Mouse (Mus musculus): ENCODE results near the gene Znhit2.

Znhit2 gene

DNA sequence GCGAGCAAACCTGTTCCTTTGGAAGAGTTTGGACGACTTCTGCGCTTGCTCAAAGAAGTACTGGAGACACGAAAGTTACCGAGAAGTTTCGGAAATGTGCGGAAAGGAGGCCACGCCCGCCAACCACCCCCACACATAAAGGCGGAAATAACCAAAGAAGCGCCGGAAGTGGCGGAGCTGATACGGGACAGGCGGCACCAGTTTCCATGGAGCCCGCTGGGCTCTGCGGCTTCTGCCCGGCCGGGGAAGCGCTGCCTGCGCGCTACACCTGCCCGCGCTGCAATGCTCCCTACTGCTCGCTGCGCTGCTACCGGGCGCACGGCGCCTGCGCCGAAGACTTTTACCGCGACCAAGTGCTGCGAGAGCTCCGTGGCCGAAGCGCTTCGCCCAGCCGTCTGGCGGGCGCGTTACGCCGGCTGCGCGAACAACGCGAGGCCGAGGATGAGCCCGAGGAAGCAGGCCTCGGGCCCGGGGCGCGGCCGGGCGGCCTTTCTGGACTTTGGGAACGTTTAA lies at the start of gene Znhit2:
Znhit2 (plus strand) TSS at position 172 of the 513 bp plus-strand sequence.
- in situ Hi-C loops (cut with MboI; ENCODE audit: low pct_unique_long_range_greater_than_20kb in 1 of 2, low sequenced_read_pairs in 2 of 2, unreplicated experiment in 1 of 2) = no loop called here

DNA sequence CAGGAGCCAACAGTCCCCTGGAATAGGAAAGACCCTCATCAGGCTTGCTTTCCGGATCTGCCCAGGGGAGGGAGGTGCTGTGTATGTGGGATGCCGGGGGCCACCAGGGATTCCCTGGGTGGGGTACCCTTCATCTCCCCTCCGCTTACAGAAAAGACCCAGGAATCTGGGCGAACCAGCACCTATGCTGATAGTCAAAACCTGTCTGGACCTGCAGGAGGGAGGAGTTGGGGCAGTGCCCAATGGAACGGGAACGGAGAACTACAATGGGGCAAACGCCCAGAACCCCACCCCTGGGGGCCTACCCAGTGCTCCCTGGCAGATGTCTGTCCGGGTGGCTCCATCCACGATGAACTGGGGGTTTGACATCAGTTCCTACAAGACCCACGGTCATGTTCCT lies 47.3 kb upstream of the Znhit2 start:
- in situ Hi-C loops (cut with MboI; ENCODE audit: low pct_unique_long_range_greater_than_20kb in 1 of 2, low sequenced_read_pairs in 2 of 2, unreplicated experiment in 1 of 2) = loop anchor here in 1 of 2 experiments (10.0 kb wide), 1 partner anchor 111 kb away; the partner anchor contains the start of gene Snx15

DNA sequence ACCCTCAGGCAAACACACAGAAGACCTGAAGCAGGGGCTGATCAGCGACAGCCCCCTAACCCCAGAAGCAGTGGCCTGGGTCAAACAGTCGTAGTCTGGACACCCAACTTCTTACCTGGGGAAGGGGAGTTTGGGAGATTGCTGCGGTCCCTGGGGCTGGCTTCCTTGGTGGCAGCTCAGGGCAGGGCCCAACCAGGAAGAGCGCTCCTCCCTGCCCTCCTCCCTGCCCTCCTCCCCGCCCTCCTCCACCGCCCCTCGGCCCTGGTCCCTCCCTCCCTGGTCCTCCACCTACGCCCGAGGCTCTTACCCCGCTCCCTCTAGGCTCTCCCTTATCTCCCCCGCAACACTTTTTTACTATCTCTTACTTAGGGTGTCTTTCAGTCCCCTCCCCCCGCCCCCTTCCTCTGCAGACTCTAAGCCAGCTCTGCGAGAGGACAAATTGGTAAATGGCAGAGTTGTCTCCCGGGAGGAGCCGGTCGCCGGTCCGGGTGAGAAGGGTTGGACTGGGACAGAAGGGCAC lies 45.9 kb upstream of the Znhit2 start:
- in situ Hi-C loops (cut with MboI; ENCODE audit: low pct_unique_long_range_greater_than_20kb in 1 of 2, low sequenced_read_pairs in 2 of 2, unreplicated experiment in 1 of 2) = loop anchor here (5.0 to 10.0 kb wide), 2 partner anchors 53 to 110 kb away; partner anchors contain the start of genes Pola2 (in 1 of the 2) and Snx15 (in 1 of the 2)

DNA sequence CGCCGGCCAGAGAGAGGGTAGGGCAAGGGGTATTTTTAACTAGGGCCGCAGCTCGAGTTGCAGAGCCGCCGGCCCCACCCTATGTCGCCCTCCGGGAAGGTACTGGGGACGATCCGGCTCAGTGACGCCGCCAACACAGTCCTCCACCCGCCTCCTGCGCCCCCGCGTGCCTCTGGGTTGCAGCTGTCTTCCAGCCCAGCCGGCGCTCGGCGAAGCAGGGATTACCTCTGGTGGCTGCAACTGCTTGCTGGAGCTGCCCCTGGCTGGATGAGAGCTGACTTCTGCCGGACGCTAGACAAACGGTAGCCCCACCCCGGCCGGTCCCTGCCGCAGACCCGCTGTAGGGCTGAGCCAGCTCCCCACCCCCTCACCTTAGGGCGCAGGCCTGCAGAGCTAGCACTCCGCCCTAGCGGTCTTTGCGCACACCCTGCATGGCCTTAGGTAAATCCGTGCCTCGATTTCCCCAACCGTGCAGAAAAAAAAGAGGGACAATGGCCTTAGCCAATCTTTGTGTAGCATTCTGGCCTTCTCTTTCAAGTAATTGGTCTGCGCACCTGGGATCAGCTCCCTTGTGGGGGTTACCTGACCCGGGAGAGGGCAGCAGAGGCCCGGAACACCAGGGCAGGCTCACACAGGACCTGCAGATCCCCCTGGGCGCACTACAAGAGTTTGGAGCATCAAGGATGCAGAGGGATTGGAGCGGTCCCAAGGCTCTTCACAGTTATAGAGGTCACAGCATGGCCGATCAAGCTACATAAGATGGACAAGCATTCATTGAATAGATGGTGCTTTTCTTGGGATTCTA lies 45.3 kb upstream of the Znhit2 start, which contains the start of gene Capn1:
Capn1 (minus strand) TSS at position 387 of the 805 bp plus-strand sequence.
- in situ Hi-C loops (cut with MboI; ENCODE audit: low pct_unique_long_range_greater_than_20kb in 1 of 2, low sequenced_read_pairs in 2 of 2, unreplicated experiment in 1 of 2) = loop anchor here (5.0 to 10.0 kb wide), 2 partner anchors 53 to 109 kb away; partner anchors contain the start of genes Pola2 (in 1 of the 2) and Snx15 (in 1 of the 2)

DNA sequence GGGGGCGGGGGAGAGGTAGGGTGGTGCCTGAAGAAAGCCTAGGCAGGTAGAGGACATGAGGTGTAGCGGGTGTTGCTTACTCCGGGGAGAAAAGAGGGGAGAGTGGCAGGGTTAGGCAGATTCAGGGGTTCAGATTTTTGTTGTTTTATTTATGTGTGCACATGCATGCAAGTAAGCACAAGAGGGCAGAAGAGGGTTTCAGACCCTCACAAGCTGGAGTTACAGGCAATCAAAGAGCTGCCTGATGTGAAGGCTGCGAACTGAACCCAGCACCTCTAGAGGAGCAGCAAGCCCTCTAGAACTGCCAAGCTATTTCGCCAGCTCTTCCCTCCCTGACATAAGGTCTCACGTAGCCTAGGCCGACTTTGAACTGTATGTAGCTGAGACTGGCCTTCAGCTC lies 44.5 kb upstream of the Znhit2 start:
- in situ Hi-C loops (cut with MboI; ENCODE audit: low pct_unique_long_range_greater_than_20kb in 1 of 2, low sequenced_read_pairs in 2 of 2, unreplicated experiment in 1 of 2) = loop anchor here (5.0 to 10.0 kb wide), 2 partner anchors 54 to 108 kb away; partner anchors contain the start of genes Pola2 (in 1 of the 2) and Snx15 (in 1 of the 2)

DNA sequence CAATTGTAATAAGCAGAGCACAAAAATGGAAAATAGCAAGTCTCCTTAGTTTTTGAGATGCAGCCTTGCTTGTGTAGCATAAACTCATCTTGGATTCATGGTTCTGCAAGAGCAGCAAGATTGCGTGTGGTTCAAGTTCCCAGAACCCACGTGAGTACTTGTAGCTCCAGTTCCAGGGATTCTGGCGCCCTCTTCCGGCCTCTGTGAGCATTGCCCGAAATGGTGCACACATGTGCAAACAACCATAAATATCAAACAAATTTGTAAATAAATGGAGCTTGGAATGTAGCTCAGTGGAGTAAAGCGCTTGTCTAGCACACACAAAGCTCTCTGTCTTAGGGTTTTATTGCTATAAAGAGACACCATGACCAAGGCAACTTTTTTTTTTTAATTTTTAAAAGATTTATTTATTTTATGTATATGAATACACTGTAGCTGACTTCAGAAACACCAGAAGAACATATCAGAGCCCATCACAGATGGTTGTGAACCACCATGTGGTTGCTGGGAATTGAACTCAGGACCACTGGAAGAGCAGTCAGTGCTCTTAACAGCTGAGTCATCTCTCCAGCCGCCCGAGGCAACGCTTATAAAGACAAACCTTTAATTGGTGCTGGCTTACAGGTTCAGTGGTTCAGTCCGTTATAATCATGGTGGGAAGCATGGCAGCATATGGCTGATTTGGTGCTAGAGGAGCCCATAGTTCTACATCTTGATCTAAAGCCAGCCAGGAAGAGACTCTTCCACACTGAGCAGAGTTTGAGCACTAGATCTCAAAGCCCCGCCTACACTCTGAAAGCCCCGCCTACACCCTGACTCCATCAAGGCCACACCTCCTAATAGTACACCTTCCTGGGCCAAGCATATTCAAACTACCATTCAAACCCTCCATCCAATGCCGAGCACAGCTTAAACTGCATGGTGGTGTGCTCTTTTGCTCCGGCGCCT lies 42.6 kb upstream of the Znhit2 start:
- in situ Hi-C loops (cut with MboI; ENCODE audit: low pct_unique_long_range_greater_than_20kb in 1 of 2, low sequenced_read_pairs in 2 of 2, unreplicated experiment in 1 of 2) = loop anchor here (5.0 to 10.0 kb wide), 2 partner anchors 56 to 106 kb away; partner anchors contain the start of genes Pola2 (in 1 of the 2) and Snx15 (in 1 of the 2)

DNA sequence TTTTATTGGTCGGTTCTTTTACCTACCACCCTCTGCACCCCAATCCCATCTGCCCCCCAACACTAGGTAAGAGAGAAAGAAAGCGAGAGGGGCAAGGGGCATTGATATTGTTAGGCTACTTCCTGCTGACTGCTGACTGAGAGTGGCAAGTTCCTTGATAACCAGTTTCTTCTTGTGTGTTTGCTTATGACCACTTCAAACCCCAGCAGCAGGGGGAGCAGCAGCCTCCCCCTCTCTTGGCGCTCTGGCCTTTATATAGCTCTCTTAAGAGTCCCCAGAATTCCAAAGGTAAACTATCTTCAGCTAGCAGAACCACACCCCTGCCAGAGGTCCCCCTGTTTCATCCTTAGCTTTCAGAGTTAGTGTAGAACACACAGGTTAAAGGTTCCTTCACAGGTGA lies 40.7 kb upstream of the Znhit2 start:
- in situ Hi-C loops (cut with MboI; ENCODE audit: low pct_unique_long_range_greater_than_20kb in 1 of 2, low sequenced_read_pairs in 2 of 2, unreplicated experiment in 1 of 2) = no loop called here

DNA sequence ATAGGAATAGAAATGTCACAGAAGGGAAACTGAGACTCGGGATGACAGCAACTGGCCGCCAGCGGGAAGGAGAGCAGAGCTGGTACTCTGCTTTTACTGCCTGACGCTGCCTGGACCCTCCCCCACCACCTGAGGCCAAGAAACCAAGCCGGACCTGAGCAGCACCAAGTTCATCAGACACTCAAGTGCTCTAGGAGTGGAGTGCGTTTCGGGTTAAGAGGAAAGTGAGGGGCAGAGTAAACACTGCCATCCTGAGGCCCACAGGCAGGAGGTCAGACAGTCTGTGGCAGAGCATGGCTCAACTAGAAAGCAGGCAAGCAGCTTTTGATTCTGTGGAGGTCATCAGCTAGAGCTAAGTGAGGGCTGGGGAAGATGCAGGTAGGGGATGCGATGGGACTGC lies 37.9 kb upstream of the Znhit2 start:
- in situ Hi-C loops (cut with MboI; ENCODE audit: low pct_unique_long_range_greater_than_20kb in 1 of 2, low sequenced_read_pairs in 2 of 2, unreplicated experiment in 1 of 2) = no loop called here

DNA sequence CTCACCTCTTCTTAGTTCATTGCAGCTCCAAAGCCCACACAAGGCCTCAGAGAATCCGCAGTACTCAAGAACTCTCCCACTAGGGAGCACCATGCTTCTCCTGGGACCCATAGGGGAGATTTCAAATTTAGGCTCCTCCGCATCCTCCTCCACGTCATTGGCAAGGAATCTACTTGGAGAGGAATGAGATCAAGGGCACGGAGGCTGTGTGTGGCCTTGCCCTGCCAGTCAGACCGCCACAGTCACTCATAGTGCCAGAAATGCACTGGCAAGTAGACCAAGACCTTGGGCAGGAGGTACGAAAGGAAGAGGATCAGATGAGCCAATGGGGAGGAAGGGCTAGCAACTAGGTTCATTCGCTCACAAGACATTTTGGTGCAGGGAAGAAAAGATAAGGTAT lies 37.1 kb upstream of the Znhit2 start:
- in situ Hi-C loops (cut with MboI; ENCODE audit: low pct_unique_long_range_greater_than_20kb in 1 of 2, low sequenced_read_pairs in 2 of 2, unreplicated experiment in 1 of 2) = no loop called here

DNA sequence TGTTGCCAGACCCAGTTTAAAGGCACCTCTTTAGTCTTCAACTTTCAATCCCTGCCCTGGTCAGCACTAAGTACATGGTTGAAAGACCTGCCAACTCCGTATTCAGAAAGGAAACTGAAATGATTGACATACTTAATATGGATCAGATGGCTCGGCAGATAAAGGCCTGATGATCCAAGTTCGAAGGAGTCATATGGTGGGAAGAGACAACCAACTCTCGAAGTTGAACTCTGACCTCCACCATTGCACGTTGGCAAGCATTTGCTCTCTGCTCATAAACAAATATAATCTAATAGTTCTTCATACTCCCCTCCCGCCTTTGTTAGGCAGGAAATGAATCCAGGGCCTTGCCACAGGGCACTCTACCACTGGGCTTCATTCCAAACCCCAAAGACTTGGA lies 32.0 kb upstream of the Znhit2 start:
- in situ Hi-C loops (cut with MboI; ENCODE audit: low pct_unique_long_range_greater_than_20kb in 1 of 2, low sequenced_read_pairs in 2 of 2, unreplicated experiment in 1 of 2) = no loop called here

DNA sequence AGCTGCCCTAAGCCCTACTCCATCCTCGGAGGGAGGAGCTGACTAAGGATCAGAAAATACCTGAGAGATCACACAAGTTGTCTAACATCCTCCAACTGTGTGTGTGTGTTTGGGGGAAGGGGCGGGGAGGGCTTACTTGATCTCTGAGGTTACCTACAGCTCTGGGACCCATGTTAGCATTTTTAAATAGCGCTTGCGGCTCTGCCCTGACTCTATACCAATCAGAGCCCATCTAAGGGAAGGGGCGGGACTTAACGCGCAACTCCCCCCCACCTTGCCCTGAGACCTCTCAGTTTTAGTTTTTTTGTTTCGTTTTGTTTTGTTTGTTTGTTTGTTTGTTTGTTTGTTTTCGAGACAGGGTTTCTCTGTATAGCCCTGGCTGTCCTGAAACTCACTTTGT lies 31.6 kb upstream of the Znhit2 start:
- in situ Hi-C loops (cut with MboI; ENCODE audit: low pct_unique_long_range_greater_than_20kb in 1 of 2, low sequenced_read_pairs in 2 of 2, unreplicated experiment in 1 of 2) = no loop called here

DNA sequence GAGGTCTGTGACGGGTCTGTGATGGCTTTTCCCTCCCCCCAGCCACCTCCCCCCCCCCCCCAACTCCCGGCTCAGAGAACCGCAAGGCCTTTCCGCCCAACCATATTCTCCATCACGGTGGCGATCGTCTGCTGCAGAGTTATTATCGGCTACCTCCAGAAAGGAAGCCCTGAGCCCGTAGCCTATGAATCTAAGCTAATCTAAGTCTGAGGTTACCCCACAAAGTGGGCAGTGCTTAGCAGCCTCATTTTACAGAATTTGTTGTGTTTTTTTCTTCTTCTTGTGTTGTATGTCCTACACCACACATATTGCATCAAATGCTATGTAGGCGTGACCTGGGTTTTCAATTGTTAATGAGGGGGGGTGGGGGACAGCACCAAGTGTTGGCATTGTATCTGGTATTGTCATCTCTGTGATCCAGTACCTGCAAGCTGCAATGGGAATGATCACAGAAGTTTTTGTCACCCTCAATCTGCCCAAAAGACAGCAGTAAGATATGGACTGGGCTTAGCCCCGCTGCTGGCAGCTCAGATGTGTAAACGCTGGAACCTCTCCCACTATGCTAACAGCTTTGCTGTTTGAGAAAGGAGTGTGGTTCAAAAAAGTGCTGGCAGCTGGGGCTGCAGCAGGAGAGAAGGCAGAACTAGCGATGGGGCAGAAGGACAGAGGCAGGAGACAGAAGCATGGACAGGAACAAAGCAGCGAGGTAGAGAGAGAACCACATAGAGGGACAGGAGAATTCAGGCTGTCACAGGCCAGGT lies 30.3 kb upstream of the Znhit2 start:
- in situ Hi-C loops (cut with MboI; ENCODE audit: low pct_unique_long_range_greater_than_20kb in 1 of 2, low sequenced_read_pairs in 2 of 2, unreplicated experiment in 1 of 2) = no loop called here

DNA sequence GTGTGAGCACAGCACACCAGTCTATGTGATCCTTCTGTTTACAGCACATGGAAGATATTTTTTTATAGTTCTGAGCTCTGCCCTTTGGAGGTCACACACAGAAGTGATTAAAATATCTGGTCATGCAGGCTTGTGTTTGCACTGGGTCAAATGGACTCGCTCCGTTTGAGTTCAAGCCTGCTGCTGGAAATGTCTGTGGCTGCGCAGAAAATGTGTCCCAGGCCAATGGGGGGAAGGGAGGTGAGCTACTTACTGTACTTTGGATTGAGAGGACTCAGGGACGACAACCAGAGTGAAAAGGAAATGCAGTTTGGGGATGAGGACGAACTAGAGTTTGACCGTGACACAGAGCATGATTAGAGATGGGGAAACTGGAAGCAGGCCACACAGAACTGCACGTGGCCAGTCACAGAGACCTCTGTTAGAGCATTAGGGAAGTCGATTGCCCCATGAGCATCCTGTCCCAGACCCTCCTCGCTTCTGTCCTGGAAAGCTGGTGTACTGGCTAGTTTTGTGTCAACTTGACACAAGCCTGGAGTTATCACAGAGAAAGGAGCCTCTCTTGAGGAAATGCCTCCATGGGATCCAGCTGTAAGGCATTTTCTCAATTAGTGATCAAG lies 24.9 kb upstream of the Znhit2 start:
- in situ Hi-C loops (cut with MboI; ENCODE audit: low pct_unique_long_range_greater_than_20kb in 1 of 2, low sequenced_read_pairs in 2 of 2, unreplicated experiment in 1 of 2) = loop anchor here in 1 of 2 experiments (5.0 kb wide), 1 partner anchor 91 kb away; the partner anchor contains the start of gene Snx15

DNA sequence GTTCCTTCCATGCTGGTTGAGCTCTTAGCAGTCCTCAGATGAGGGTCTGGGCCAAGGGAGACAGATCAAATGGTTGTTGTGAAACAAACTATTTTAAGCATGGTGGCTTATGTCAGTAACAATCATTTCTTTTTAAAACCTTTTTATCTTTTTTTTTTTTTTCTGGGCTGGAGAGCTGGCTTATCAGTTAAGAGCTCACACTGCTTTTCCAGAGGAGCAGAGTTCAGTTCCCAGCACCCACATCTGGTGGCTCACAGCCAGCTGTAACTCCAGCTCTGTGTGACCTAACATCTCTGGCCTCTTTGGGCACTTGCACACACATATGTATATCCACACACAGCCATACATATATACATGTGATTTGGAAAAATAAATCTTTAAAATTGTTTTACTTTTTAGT lies 23.3 kb upstream of the Znhit2 start:
- in situ Hi-C loops (cut with MboI; ENCODE audit: low pct_unique_long_range_greater_than_20kb in 1 of 2, low sequenced_read_pairs in 2 of 2, unreplicated experiment in 1 of 2) = loop anchor here in 1 of 2 experiments (5.0 kb wide), 1 partner anchor 90 kb away; the partner anchor contains the start of gene Snx15

DNA sequence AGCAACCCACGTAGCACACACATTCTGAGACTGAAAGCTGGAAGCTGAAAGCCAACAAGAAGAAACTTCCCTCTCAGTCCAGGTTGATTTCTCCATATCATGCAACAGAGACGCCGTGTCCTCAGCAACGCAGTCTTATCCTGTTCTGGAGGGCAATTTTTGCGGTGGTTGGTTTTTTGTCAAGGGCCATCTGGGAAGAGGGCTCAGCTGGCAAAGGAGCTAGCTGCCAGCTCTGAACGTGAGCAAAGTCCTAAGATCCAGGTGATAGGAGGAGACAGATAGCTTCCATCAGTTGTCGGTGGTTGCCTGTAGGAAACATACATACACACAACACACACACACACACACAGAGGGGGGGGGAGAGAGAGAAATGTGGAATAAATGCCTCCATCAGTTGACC lies 22.7 kb upstream of the Znhit2 start:
- in situ Hi-C loops (cut with MboI; ENCODE audit: low pct_unique_long_range_greater_than_20kb in 1 of 2, low sequenced_read_pairs in 2 of 2, unreplicated experiment in 1 of 2) = loop anchor here in 1 of 2 experiments (5.0 kb wide), 1 partner anchor 89 kb away; the partner anchor contains the start of gene Snx15

DNA sequence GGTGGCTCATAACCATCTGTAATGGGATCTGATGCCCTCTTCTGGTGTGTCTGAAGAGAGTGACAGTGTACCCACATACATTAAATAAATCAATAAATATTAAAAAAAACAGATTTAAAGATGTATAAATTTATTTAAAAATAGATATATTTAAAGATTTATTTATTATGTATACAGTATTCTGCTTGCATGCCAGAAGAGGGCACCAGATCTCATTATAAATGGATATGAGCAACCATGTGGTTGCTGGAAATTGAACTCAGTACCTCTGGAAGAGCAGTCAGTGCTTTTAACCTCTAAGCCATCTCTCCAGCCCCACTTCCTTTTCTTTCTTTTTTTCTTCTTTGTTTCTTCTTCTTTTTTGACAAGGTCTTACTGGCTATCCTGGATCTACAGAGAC lies 21.0 kb upstream of the Znhit2 start:
- in situ Hi-C loops (cut with MboI; ENCODE audit: low pct_unique_long_range_greater_than_20kb in 1 of 2, low sequenced_read_pairs in 2 of 2, unreplicated experiment in 1 of 2) = no loop called here

DNA sequence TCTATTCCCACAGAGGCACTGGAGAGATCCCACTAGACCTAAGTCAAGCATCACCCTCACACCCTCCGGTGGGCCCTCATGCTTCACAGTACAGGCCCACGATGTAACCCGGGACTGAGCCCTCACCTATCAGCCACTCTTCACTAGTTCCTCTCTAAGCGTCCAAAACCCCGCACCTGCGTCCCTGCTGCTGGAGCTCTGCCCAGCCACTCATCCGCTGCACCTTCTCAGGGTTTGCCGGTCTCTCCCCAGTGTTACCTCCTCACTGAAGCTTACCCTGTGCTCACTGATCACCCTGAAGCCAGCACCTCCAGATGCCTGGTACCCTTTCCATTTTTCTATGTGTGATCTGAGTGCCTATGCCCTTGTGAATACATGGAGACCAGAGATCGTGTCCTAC lies 18.7 kb upstream of the Znhit2 start:
- in situ Hi-C loops (cut with MboI; ENCODE audit: low pct_unique_long_range_greater_than_20kb in 1 of 2, low sequenced_read_pairs in 2 of 2, unreplicated experiment in 1 of 2) = no loop called here
